11 mouse cellular contexts compared by ENCODE assay signal in the genomic region with DNA sequence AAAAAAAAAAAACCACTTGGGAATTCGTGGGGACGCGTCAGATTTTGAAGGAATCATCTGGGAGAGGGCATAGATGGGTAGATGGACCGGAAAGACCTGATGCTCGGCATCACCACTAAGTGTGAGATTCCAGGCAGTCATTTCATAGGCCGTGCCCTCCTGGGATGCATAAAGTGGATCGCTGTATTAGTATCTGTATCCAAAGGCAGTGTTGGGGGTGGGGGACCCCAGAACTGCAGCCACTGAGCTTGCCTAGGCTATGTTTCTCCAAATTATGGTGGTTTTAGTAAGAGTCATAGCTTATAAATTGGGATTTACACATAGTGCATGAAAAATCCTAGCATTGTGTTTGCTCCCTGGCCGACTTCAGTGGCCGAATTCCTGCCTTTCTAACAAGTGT. TPM values are rescaled to one million over a fixed set of nuclear protein-coding genes. Genes with fewer than 3 reads are reported as not detected.
DNase-seq lines count a peak whose midpoint lies in the region; ATAC-seq and TF ChIP-seq lines count a peak whose summit lies in the region.
"Had no signal": no experiment of that assay in that cellular context is flagged by ENCODE, and none has a peak within 500 bp of the region (broad histone marks: within the 10 kb centered on the region; RNA-seq: fewer than 3 reads in every experiment).

No protein-coding gene starts in this region.

- ATAC-seq in hindbrain, embryonic 11.5 days (ENCODE audit: low FRiP score), result no peak
- ATAC-seq in forebrain, postnatal 0 days, result no peak
- no peak for ATAC-seq in midbrain, postnatal 0 days (ENCODE audit: low FRiP score)

- no peak for TF ChIP-seq CTCF in forebrain, postnatal 0 days (IDR thresholded peaks at IDR 0.05; ENCODE audit: low read depth)
- no peak for TF ChIP-seq CTCF in midbrain, postnatal 0 days (IDR thresholded peaks at IDR 0.05)

- WGBS in hindbrain, embryonic 10.5 days, result 74% methylated on average over 9 of the region's 9 CpGs
- WGBS in hindbrain, embryonic 11.5 days, result 59% methylated on average over 9 of the region's 9 CpGs
- 44% methylated on average over 9 of the region's 9 CpGs for WGBS in forebrain, postnatal 0 days
- 15% methylated on average over 9 of the region's 9 CpGs for WGBS in midbrain, postnatal 0 days

- intact Hi-C loops in heart, postnatal 36 days (cut with DNase I), result no loop called here
- intact Hi-C loops in gastrocnemius, postnatal 14 days (cut with DNase I; ENCODE audit: low total_unique reads), result no loop called here

- H3K27me3 ChIP-seq in hindbrain, embryonic 10.5 days (ENCODE audit: insufficient read depth, poor library complexity, severe bottlenecking), result peaks cover 10% of the 10 kb centered on the region
- H3K27me3 ChIP-seq in hindbrain, embryonic 11.5 days (ENCODE audit: control insufficient read depth, insufficient read depth, low read length), result no peaks in the 10 kb centered on the region
- H3K27me3 ChIP-seq in forebrain, postnatal 0 days (ENCODE audit: insufficient read depth, low read length), result no peaks in the 10 kb centered on the region
- H3K27me3 ChIP-seq in midbrain, postnatal 0 days (ENCODE audit: insufficient read depth, low read length), result no peaks in the 10 kb centered on the region

- 0 out of 2 replicates have a peak overlapping the region, but pooled peaks have one; percentile 66 for H3K4me3 ChIP-seq in hindbrain, embryonic 10.5 days
- no peak overlapping the region for H3K4me3 ChIP-seq in hindbrain, embryonic 11.5 days (ENCODE audit: low read depth, low read length)
- H3K4me3 ChIP-seq in forebrain, postnatal 0 days (ENCODE audit: low read depth, low read length), result peak overlapping the region; percentile 74
- H3K4me3 ChIP-seq in midbrain, postnatal 0 days (ENCODE audit: low read depth, low read length), result peak overlapping the region; percentile 67
- H3K4me3 ChIP-seq: myocyte had no signal

- H3K4me1 ChIP-seq in hindbrain, embryonic 10.5 days (replicated peaks), result peaks cover 45% of the 10 kb centered on the region
- 0 out of 2 replicates have a peak, but pooled peaks cover 2% of the 10 kb centered on the region for H3K4me1 ChIP-seq in hindbrain, embryonic 11.5 days (replicated peaks; ENCODE audit: control insufficient read depth, insufficient read depth, low read length)
- H3K4me1 ChIP-seq in forebrain, postnatal 0 days (ENCODE audit: insufficient read depth), result peaks cover 22% of the 10 kb centered on the region
- 0 out of 2 replicates have a peak, but pooled peaks cover 7% of the 10 kb centered on the region for H3K4me1 ChIP-seq in midbrain, postnatal 0 days (ENCODE audit: insufficient read depth, low read length)

- no peaks in the 10 kb centered on the region for H3K9me3 ChIP-seq in hindbrain, embryonic 10.5 days
- H3K9me3 ChIP-seq in hindbrain, embryonic 11.5 days (ENCODE audit: control insufficient read depth, low read length), result no peaks in the 10 kb centered on the region
- H3K9me3 ChIP-seq in forebrain, postnatal 0 days (ENCODE audit: low read length), result no peaks in the 10 kb centered on the region
- H3K9me3 ChIP-seq in midbrain, postnatal 0 days (ENCODE audit: low read length), result no peaks in the 10 kb centered on the region

- no peaks in the 10 kb centered on the region for H3K36me3 ChIP-seq in hindbrain, embryonic 10.5 days
- H3K36me3 ChIP-seq in hindbrain, embryonic 11.5 days (ENCODE audit: control insufficient read depth, insufficient read depth, low read length), result no peaks in the 10 kb centered on the region
- H3K36me3 ChIP-seq in forebrain, postnatal 0 days (ENCODE audit: insufficient read depth), result no peaks in the 10 kb centered on the region
- H3K36me3 ChIP-seq in midbrain, postnatal 0 days (ENCODE audit: insufficient read depth, low read length), result no peaks in the 10 kb centered on the region

- H3K4me2 ChIP-seq in hindbrain, embryonic 11.5 days (replicated peaks; ENCODE audit: low read depth, low read length), result no peak overlapping the region
- peak overlapping the region; percentile 63 for H3K4me2 ChIP-seq in forebrain, postnatal 0 days (ENCODE audit: low read depth)
- H3K4me2 ChIP-seq in midbrain, postnatal 0 days (ENCODE audit: low read depth, low read length, poor library complexity, severe bottlenecking), result peak overlapping the region; percentile 54
- H3K4me2 ChIP-seq: lung, embryonic 14.5 days had no signal

- H3K9ac ChIP-seq in hindbrain, embryonic 11.5 days (ENCODE audit: low read depth, low read length), result no peak overlapping the region
- peak overlapping the region; percentile 77 for H3K9ac ChIP-seq in forebrain, postnatal 0 days
- H3K9ac ChIP-seq in midbrain, postnatal 0 days (replicated peaks; ENCODE audit: low read length, poor library complexity, severe bottlenecking), result peak overlapping the region; percentile 48
- H3K9ac ChIP-seq: lung, embryonic 14.5 days had no signal

- no peak overlapping the region for H3K27ac ChIP-seq in hindbrain, embryonic 10.5 days
- no peak overlapping the region for H3K27ac ChIP-seq in hindbrain, embryonic 11.5 days (ENCODE audit: low read depth, low read length)
- H3K27ac ChIP-seq in forebrain, postnatal 0 days (ENCODE audit: low read depth, low read length), result peak overlapping the region; percentile 9; the same call in 1 of the 2 replicates
- no peak overlapping the region; the same call in 1 of the 2 replicates for H3K27ac ChIP-seq in midbrain, postnatal 0 days (ENCODE audit: low read depth, low read length)

- no peak for DNase-seq in hindbrain, embryonic 10.5 days (ENCODE audit: low spot score)
- no peak for DNase-seq in hindbrain, embryonic 11.5 days (ENCODE audit: low spot score)
- DNase-seq in cerebellum, adult 9-10 months, result peak; percentile 65
- no peak for DNase-seq in forebrain, postnatal 0 days
- DNase-seq in midbrain, postnatal 0 days (ENCODE audit: low spot score), result peak; percentile 32
- no peak for DNase-seq in heart, postnatal 36 days
- DNase-seq in gastrocnemius, postnatal 14 days, result no peak
- DNase-seq in adrenal gland, postnatal 25 days, result no peak

RNA-seq across cellular contexts. Expression of gene Adgrb3, which starts 2.1 kb away (rescaled TPM):
- polyA plus RNA-seq in hindbrain, embryonic 10.5 days (2016; fragmentation: Nextera tagmentation; extraction: Ambion mirVana), result 2.6 and 8.4 TPM in 2 replicates
- polyA plus RNA-seq in hindbrain, embryonic 11.5 days (2014; fragmentation: Nextera tagmentation; extraction: Ambion mirVana), result 12.7 and 14.8 TPM in 2 replicates
- total RNA-seq in forebrain, postnatal 0 days (2014; rRNA removed), result 99.3 and 106 TPM in 2 replicates
- 52.2 and 59.3 TPM in 2 replicates for polyA plus RNA-seq in forebrain, postnatal 0 days (2015; fragmentation: Nextera tagmentation; extraction: Ambion mirVana)
- 90.7 and 110 TPM in 2 replicates for total RNA-seq in midbrain, postnatal 0 days (2014; rRNA removed)
- polyA plus RNA-seq in midbrain, postnatal 0 days (2015; fragmentation: Nextera tagmentation; extraction: Ambion mirVana), result 54.6 and 55.8 TPM in 2 replicates
- total RNA-seq in heart, postnatal 36 days (2021), result not detected
- under 1 TPM; 0.13 to 0.18 TPM for total RNA-seq in gastrocnemius, postnatal 14 days (2021)
- 0.67 and 1.5 TPM in 2 replicates for total RNA-seq in adrenal gland, postnatal 25 days (2021)
- total RNA-seq: granulocyte monocyte progenitor cell, adult 5-6 weeks had no signal
- polyA plus RNA-seq: myocyte had no signal

Comparison
In these comparisons a context has a peak if more than half of its experiments do, and no peak if none do; other contexts are left out.
1. DNase-seq: peak in cerebellum, adult 9-10 months (single experiment) and midbrain, postnatal 0 days (single experiment); none in hindbrain, embryonic 10.5 days (single experiment), hindbrain, embryonic 11.5 days (single experiment), forebrain, postnatal 0 days (single experiment), heart, postnatal 36 days (0 of 2), gastrocnemius, postnatal 14 days (single experiment) and adrenal gland, postnatal 25 days (single experiment).
2. RNA of gene Adgrb3, which starts 2.1 kb away (total RNA-seq): 99.3 to 106 TPM in forebrain, postnatal 0 days and 90.7 to 110 TPM in midbrain, postnatal 0 days; 0.67 to 1.5 TPM in adrenal gland, postnatal 25 days, 0.13 to 0.18 TPM in gastrocnemius, postnatal 14 days and not detected in heart, postnatal 36 days; every median in the first group is over 10 times any median in the second.